ENCODE assay signal across 8 mouse cellular contexts in genomic region chr16:32608712-32609400, GRCm38 (mm10). TPM values are rescaled to one million over a fixed set of nuclear protein-coding genes. Genes with fewer than 3 reads are reported as not detected.
DNase-seq lines count a peak whose midpoint lies in the region; ATAC-seq and TF ChIP-seq lines count a peak whose summit lies in the region.

Gene Tfrc, plus strand, starts transcription at chr16:32608920.

- peak within 1 kb of the TSS; percentile 85 for H3K4me3 ChIP-seq in bone marrow, adult 2 months (replicated peaks; ENCODE audit: control insufficient read depth, low read depth, low read length)
- peak within 1 kb of the TSS; percentile 68 for H3K4me3 ChIP-seq in embryonic facial prominence, embryonic 15.5 days (replicated peaks)
- H3K4me3 ChIP-seq in limb, embryonic 14.5 days (replicated peaks; ENCODE audit: low read length): peak within 1 kb of the TSS; percentile 78
- H3K4me3 ChIP-seq in midbrain, postnatal 0 days (ENCODE audit: low read depth, low read length): peak within 1 kb of the TSS; percentile 84

- TF ChIP-seq POLR2A in bone marrow, adult 2 months (IDR thresholded peaks at IDR 0.05; ENCODE audit: borderline replicate concordance, control insufficient read depth, low read depth, low read length): peak; percentile 100
- TF ChIP-seq POLR2A in limb, embryonic 14.5 days (IDR thresholded peaks at IDR 0.05; ENCODE audit: borderline replicate concordance, extremely low read depth, insufficient read depth, insufficient read length): peak; percentile 99

- peak; percentile 98 for ATAC-seq in embryonic facial prominence, embryonic 15.5 days (ENCODE audit: insufficient number of reproducible peaks, low FRiP score, low TSS enrichment, low read depth)
- peak; percentile 98 for ATAC-seq in limb, embryonic 14.5 days (ENCODE audit: low FRiP score, low read depth)
- ATAC-seq in midbrain, postnatal 0 days (ENCODE audit: low FRiP score): peak; percentile 98

- H3K27me3 ChIP-seq in embryonic facial prominence, embryonic 15.5 days: no peaks in the 10 kb centered on the region
- no peaks in the 10 kb centered on the region for H3K27me3 ChIP-seq in limb, embryonic 14.5 days (ENCODE audit: control insufficient read depth, insufficient read depth, low read length)
- no peaks in the 10 kb centered on the region for H3K27me3 ChIP-seq in midbrain, postnatal 0 days (ENCODE audit: insufficient read depth, low read length)

- DNase-seq in 416B (ENCODE audit: low read depth): peak; percentile 99
- peak; percentile 95 for DNase-seq in heart, adult 8-10 months (ENCODE audit: low spot score)
- DNase-seq in kidney, adult 9 months: peak; percentile 99
- DNase-seq in limb, embryonic 14.5 days (ENCODE audit: low spot score): peak; percentile 99
- DNase-seq in midbrain, postnatal 0 days (ENCODE audit: low spot score): peak; percentile 99
- peak; percentile 96 to 97 for DNase-seq in spleen, postnatal 14 days (ENCODE audit: low spot score in 2 of 2)

- peak within 1 kb of the TSS; percentile 87 for H3K4me2 ChIP-seq in embryonic facial prominence, embryonic 15.5 days (replicated peaks)
- peak within 1 kb of the TSS; percentile 85 for H3K4me2 ChIP-seq in limb, embryonic 14.5 days (replicated peaks; ENCODE audit: low read depth, low read length, severe bottlenecking)
- peak within 1 kb of the TSS; percentile 59 for H3K4me2 ChIP-seq in midbrain, postnatal 0 days (ENCODE audit: low read depth, low read length, poor library complexity, severe bottlenecking)

- H3K4me1 ChIP-seq in bone marrow, adult 2 months (ENCODE audit: control insufficient read depth, insufficient read depth, low read length): no peaks in the 10 kb centered on the region; the same call in 1 of the 2 replicates
- peaks cover 9% of the 10 kb centered on the region; the same call in 1 of the 2 replicates for H3K4me1 ChIP-seq in embryonic facial prominence, embryonic 15.5 days
- H3K4me1 ChIP-seq in limb, embryonic 14.5 days (ENCODE audit: control insufficient read depth, insufficient read depth, low read length): peaks cover 7% of the 10 kb centered on the region
- peaks cover 7% of the 10 kb centered on the region; the same call in 1 of the 2 replicates for H3K4me1 ChIP-seq in midbrain, postnatal 0 days (ENCODE audit: insufficient read depth, low read length)

- under 1% methylated on average over 73 of the region's 73 CpGs for WGBS in bone marrow, adult 2 months
- under 1% methylated on average over 72 of the region's 73 CpGs for WGBS in embryonic facial prominence, embryonic 15.5 days
- 0% methylated on average over 68 of the region's 73 CpGs for WGBS in limb, embryonic 14.5 days
- WGBS in midbrain, postnatal 0 days: under 1% methylated on average over 67 of the region's 73 CpGs

- TF ChIP-seq CTCF in bone marrow, adult 2 months (IDR thresholded peaks at IDR 0.05; ENCODE audit: control insufficient read depth, insufficient read depth, low read length): no peak
- TF ChIP-seq CTCF in midbrain, postnatal 0 days (IDR thresholded peaks at IDR 0.05): no peak

- H3K36me3 ChIP-seq in embryonic facial prominence, embryonic 15.5 days: no peaks in the 10 kb centered on the region
- H3K36me3 ChIP-seq in limb, embryonic 14.5 days (ENCODE audit: control insufficient read depth, insufficient read depth, low read length): no peaks in the 10 kb centered on the region
- H3K36me3 ChIP-seq in midbrain, postnatal 0 days (ENCODE audit: insufficient read depth, low read length): no peaks in the 10 kb centered on the region

- H3K27ac ChIP-seq in bone marrow, adult 2 months (ENCODE audit: control insufficient read depth, insufficient read depth, low read depth, low read length, poor library complexity): peak within 1 kb of the TSS; percentile 76
- H3K27ac ChIP-seq in embryonic facial prominence, embryonic 15.5 days (replicated peaks): peak within 1 kb of the TSS; percentile 89
- H3K27ac ChIP-seq in limb, embryonic 14.5 days (replicated peaks; ENCODE audit: low read depth, low read length): peak within 1 kb of the TSS; percentile 84
- H3K27ac ChIP-seq in midbrain, postnatal 0 days (ENCODE audit: low read depth, low read length): peak within 1 kb of the TSS; percentile 89

- H3K9ac ChIP-seq in embryonic facial prominence, embryonic 15.5 days: peak within 1 kb of the TSS; percentile 69
- H3K9ac ChIP-seq in limb, embryonic 14.5 days (ENCODE audit: low read depth, low read length, severe bottlenecking): peak within 1 kb of the TSS; percentile 70
- peak within 1 kb of the TSS; percentile 81 for H3K9ac ChIP-seq in midbrain, postnatal 0 days (replicated peaks; ENCODE audit: low read length, poor library complexity, severe bottlenecking)

- H3K9me3 ChIP-seq in embryonic facial prominence, embryonic 15.5 days (replicated peaks): no peaks in the 10 kb centered on the region
- H3K9me3 ChIP-seq in limb, embryonic 14.5 days (ENCODE audit: control insufficient read depth, low read length): no peaks in the 10 kb centered on the region
- no peaks in the 10 kb centered on the region for H3K9me3 ChIP-seq in midbrain, postnatal 0 days (ENCODE audit: low read length)

RNA-seq across cellular contexts. Expression of gene Tfrc, which starts in this region (rescaled TPM):
- polyA plus RNA-seq in bone marrow, adult 2 months (2011; ENCODE audit: insufficient read depth, insufficient read length, low replicate concordance, missing spikeins): 210 and 334 TPM in 2 replicates
- 19.8 and 24.0 TPM in 2 replicates for polyA plus RNA-seq in embryonic facial prominence, embryonic 15.5 days (2015; fragmentation: Nextera tagmentation; extraction: Ambion mirVana)
- 10 to 100 TPM; 21.4 to 53.5 (median 38.0) TPM for total RNA-seq in heart, adult 8-10 months (2022)
- polyA plus RNA-seq in limb, embryonic 14.5 days (2012; rRNA removed): 28.6 and 33.6 TPM in 2 replicates
- 33.4 and 33.8 TPM in 2 replicates for polyA plus RNA-seq in limb, embryonic 14.5 days (2014; fragmentation: Nextera tagmentation; extraction: Ambion mirVana)
- total RNA-seq in midbrain, postnatal 0 days (2014; rRNA removed): 51.2 and 91.4 TPM in 2 replicates
- polyA plus RNA-seq in midbrain, postnatal 0 days (2015; fragmentation: Nextera tagmentation; extraction: Ambion mirVana): 39.8 and 40.6 TPM in 2 replicates

Comparison
In these comparisons a context has a peak if more than half of its experiments do, and no peak if none do; other contexts are left out.
1. Peak in every context shown above with its lines: DNase-seq, ATAC-seq, H3K4me3 ChIP-seq and H3K27ac ChIP-seq.